Mouse (Mus musculus) heart, adult 2 months (tissue): ENCODE results near the gene Olfr1282. TPM values are rescaled to one million over a fixed set of nuclear protein-coding genes. Genes with fewer than 3 reads are reported as not detected.
"Not testable (repeated sequence)": the region's sequence is repeated elsewhere in the genome, so short reads cannot be mapped to it uniquely, and the experiment has no call there.

Experiments used
- DNase-seq, 2 experiments: peaks; one replicate each; pipeline ENCODE4 v3.0.0; 2021
- H3K27ac ChIP-seq: fragments of 200-600 bp; 2 replicates; pipeline ENCODE4 v1.8.1; 2022
- H3K27me3 ChIP-seq: fragments of 200-500 bp; 2 replicates; pipeline ENCODE4 v1.6.1; 2012; ENCODE audit warnings: mild to moderate bottlenecking, low read length, inconsistent platforms, mixed read lengths; ENCODE audit not compliant: control insufficient read depth, insufficient read depth
- H3K36me3 ChIP-seq: fragments of 200-500 bp; 2 replicates; pipeline ENCODE4 v1.6.1; 2012; ENCODE audit warnings: low read length, inconsistent platforms; ENCODE audit not compliant: control insufficient read depth, insufficient read depth
- H3K4me1 ChIP-seq: fragments of 200-500 bp; 2 replicates; pipeline ENCODE4 v1.6.1; 2011; ENCODE audit warnings: low read length; ENCODE audit not compliant: control insufficient read depth, insufficient read depth
- H3K4me3 ChIP-seq: fragments of 200-600 bp; 2 replicates; pipeline ENCODE4 v1.8.1; 2022
- H3K79me2 ChIP-seq: fragments of 200-500 bp; replicated peaks from 2 replicates; pipeline ENCODE4 v1.6.1; 2012; ENCODE audit warnings: mild to moderate bottlenecking, inconsistent platforms, low read length, moderate library complexity, mixed read lengths; ENCODE audit not compliant: control insufficient read depth, insufficient read depth
- H3K9ac ChIP-seq: fragments of 200-500 bp; 2 replicates; pipeline ENCODE4 v1.6.1; 2012; ENCODE audit warnings: low read depth, mild to moderate bottlenecking, control low read depth, inconsistent platforms, low read length, mixed read lengths
- CTCF ChIP-seq: fragments of 200-600 bp; IDR thresholded peaks from 2 replicates; pipeline ENCODE4 v1.8.1; 2022; ENCODE audit warnings: antibody characterized with exemption, mild to moderate bottlenecking, moderate library complexity
- EP300 ChIP-seq: fragments of 200-500 bp; IDR thresholded peaks from 2 replicates; pipeline ENCODE4 v1.6.1; 2011; ENCODE audit warnings: low read depth, low read length, control low read depth; ENCODE audit not compliant: insufficient read depth
- POLR2A ChIP-seq: fragments of 200-500 bp; IDR thresholded peaks from 2 replicates; pipeline ENCODE4 v1.6.1; 2011; ENCODE audit warnings: mild to moderate bottlenecking, low read depth, low read length, control low read depth; ENCODE audit not compliant: insufficient read depth
- WGBS: fragments of 180-500 bp; shearing (Covaris S2); methylation state at CpG from one replicate; pipeline ENCODE4 v1.1.7; 2018; 5-methylcytosine and 5-hydroxymethylcytosine counted together
- intact Hi-C: fragments of 180-260 bp; cut with DNase I; formaldehyde crosslinking; loops from one replicate; pipeline ENCODE4 v1.15.1; 2025
- long read RNA-seq: library from polyadenylated mRNA; stranded (forward); transcript quantifications from one replicate; pipeline ENCODE4 v2.0.0, GENCODE M21; 2021
- polyA plus RNA-seq: library from polyadenylated mRNA; depleted of rRNA; stranded (reverse); fragments of >200 nt; gene quantifications from 2 replicates; pipeline ENCODE4 v1.2.3, GENCODE M21; 2012; rRNA removed
- total RNA-seq, 2 experiments: library from RNA; stranded (reverse); gene quantifications; 2 replicates each; pipeline ENCODE4 v1.2.3; 2021

Olfr1282 gene
- not detected for total RNA-seq
- not detected in 2 replicates for polyA plus RNA-seq
- long read RNA-seq = 0 reads

GRCm38 (mm10) chr2:111335976-111336375 is at the start of gene Olfr1282:
Gene Olfr1282 (minus strand): TSS chr2:111336076.
- Histone ChIP-seq H3K79me2 (no peaks in the 10 kb centered on the region), H3K4me3 (no peak within 1 kb of the TSS), H3K27me3 (no peaks in the 10 kb centered on the region), H3K36me3 (no peaks in the 10 kb centered on the region), H3K9ac (no peak within 1 kb of the TSS), H3K4me1 (no peaks in the 10 kb centered on the region), H3K27ac (no peak within 1 kb of the TSS)
- no peak for DNase-seq
- 53% methylated on average over 2 of the region's 2 CpGs for WGBS
- intact Hi-C loops = no loop called here
- TF ChIP-seq EP300 (no peak), POLR2A (no peak), CTCF (no peak)

DNA sequence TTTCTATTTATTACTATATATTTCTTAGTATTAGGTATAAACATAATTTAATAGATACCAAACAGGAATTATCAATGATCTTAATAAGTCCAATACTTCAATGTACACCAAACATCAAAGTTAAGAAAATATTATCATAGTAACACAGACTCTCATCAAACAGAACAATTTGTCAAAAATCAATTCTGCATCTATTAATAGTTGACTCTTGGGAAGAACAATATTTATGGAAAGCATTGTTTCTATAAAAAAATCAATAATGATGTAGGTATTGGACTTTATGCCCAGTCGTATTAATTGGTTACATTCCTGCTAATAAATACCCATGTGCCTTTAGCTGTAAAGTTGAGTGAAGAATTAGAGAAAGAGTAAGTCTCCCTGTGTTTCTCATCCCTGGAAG is 39.3 kb upstream of the Olfr1282 start, which contains the start of gene Olfr1284:
TSS of gene Olfr1284 (plus strand) at position 301 of the 400 bp plus-strand sequence.
- Histone ChIP-seq H3K27ac (no peak within 1 kb of the TSS), H3K36me3 (no peaks in the 10 kb centered on the region), H3K9ac (no peak within 1 kb of the TSS), H3K4me1 (no peaks in the 10 kb centered on the region), H3K4me3 (no peak within 1 kb of the TSS), H3K27me3 (no peaks in the 10 kb centered on the region), H3K79me2 (no peaks in the 10 kb centered on the region)
- DNase-seq = no peak
- no peak for TF ChIP-seq CTCF
- no peak for TF ChIP-seq EP300
- TF ChIP-seq POLR2A = no peak
- intact Hi-C loops = no loop called here
- 73% methylated on average over 1 of the region's 1 CpGs for WGBS

- no peak for DNase-seq
- intact Hi-C loops = no loop called here
- TF ChIP-seq CTCF (no peak), POLR2A (no peak), EP300 (no peak)
- H3K27me3 ChIP-seq = no peaks in the 10 kb centered on the region
- no peak within 1 kb of the TSS for H3K4me3 ChIP-seq
- H3K79me2 ChIP-seq = no peaks in the 10 kb centered on the region
- 60% methylated on average over 2 of the region's 2 CpGs for WGBS
- H3K4me1 ChIP-seq = no peaks in the 10 kb centered on the region
- no peaks in the 10 kb centered on the region for H3K36me3 ChIP-seq
- H3K27ac ChIP-seq = no peak within 1 kb of the TSS
- no peak within 1 kb of the TSS for H3K9ac ChIP-seq
Measured at GRCm38 (mm10) chr2:111366490-111366889, 30.6 kb upstream of the Olfr1282 start, which contains the start of gene Olfr1283. Gene Olfr1283 (plus strand): TSS chr2:111366790.

DNA sequence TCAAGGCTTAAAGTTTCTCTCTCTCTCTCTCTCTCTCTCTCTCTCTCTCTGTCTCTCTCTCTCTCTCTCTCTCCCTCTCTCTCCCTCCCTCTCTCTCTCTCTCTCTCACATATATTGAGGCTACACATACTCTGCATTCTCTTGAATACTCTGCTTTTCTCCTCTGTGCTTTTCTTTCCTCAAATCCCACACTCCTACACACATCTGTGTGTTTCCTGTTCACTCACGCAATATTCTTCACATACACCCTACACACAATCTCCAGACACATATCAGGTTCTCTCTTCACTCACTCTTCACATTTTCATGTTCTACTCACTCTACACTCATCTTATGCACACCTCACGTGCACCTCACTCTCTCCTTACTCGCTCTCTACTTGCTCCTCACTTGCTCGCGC is 2.2 kb downstream of the Olfr1282 start:
- H3K9ac ChIP-seq, H3K27me3 ChIP-seq, H3K36me3 ChIP-seq, H3K4me1 ChIP-seq, H3K79me2 ChIP-seq, H3K27ac ChIP-seq, intact Hi-C loops, DNase-seq, H3K4me3 ChIP-seq: not testable (repeated sequence)
- 79% methylated on average over 5 of the region's 5 CpGs for WGBS

DNA sequence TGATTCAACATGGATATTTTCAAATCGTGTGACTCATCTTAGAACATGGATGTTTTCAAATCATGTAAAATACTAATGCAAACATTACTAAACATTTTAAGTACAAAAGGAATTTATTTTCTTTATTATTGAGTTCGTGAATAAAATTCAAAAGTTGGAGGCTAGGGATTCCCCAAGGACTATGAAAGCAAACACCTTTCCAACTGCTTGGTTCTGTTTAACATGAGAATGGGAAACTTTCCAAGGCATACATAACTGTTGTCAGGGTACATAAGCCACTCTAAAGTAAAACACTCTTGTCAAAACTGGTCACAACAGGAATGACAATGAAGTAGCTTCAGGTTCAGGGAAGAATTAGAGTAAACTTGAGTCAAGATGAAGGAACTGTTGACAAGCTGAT is 9.7 kb downstream of the Olfr1282 start, which contains the start of gene Olfr1281:
TSS of gene Olfr1281 (plus strand) at position 301 of the 400 bp plus-strand sequence.
- 42% methylated on average over 2 of the region's 2 CpGs for WGBS
- Histone ChIP-seq H3K4me1 (no peaks in the 10 kb centered on the region), H3K36me3 (no peaks in the 10 kb centered on the region), H3K4me3 (no peak within 1 kb of the TSS), H3K79me2 (no peaks in the 10 kb centered on the region), H3K27ac (no peak within 1 kb of the TSS), H3K27me3 (no peaks in the 10 kb centered on the region), H3K9ac (no peak within 1 kb of the TSS)
- TF ChIP-seq POLR2A = no peak
- intact Hi-C loops = no loop called here
- no peak for DNase-seq

- TF ChIP-seq POLR2A (no peak), CTCF (no peak), EP300 (no peak)
- no peaks in the 10 kb centered on the region for H3K4me1 ChIP-seq
- no peak within 1 kb of the TSS for H3K27ac ChIP-seq
- H3K9ac ChIP-seq = no peak within 1 kb of the TSS
- H3K4me3 ChIP-seq = no peak within 1 kb of the TSS
- H3K27me3 ChIP-seq = no peaks in the 10 kb centered on the region
- intact Hi-C loops = no loop called here
- DNase-seq = no peak
- H3K79me2 ChIP-seq = no peaks in the 10 kb centered on the region
- H3K36me3 ChIP-seq = no peaks in the 10 kb centered on the region
Measured at GRCm38 (mm10) chr2:111313717-111314116, 22.2 kb downstream of the Olfr1282 start, which contains the start of gene Olfr1280. Gene Olfr1280 (plus strand): TSS chr2:111314017.
